Mouse (Mus musculus) bone marrow, adult 2 months (tissue): ENCODE measurements around the gene Tdrd5. TPM values are rescaled to one million over a fixed set of nuclear protein-coding genes. Genes with fewer than 3 reads are reported as not detected.

Experiments
- H3K27ac ChIP-seq: fragments of 200-500 bp; 2 replicates; pipeline ENCODE4 v1.5.1; 2012; ENCODE audit warnings: low read depth, mild to moderate bottlenecking, control low read depth, inconsistent platforms, low read length; ENCODE audit not compliant: control insufficient read depth, poor library complexity, insufficient read depth
- H3K4me1 ChIP-seq: fragments of 200-500 bp; 2 replicates; pipeline ENCODE4 v1.6.1; 2011; ENCODE audit warnings: low read length; ENCODE audit not compliant: control insufficient read depth, insufficient read depth
- H3K4me3 ChIP-seq: fragments of 200-500 bp; replicated peaks from 2 replicates; pipeline ENCODE3; 2011; ENCODE audit warnings: mild to moderate bottlenecking, low read depth, low read length, control low read depth; ENCODE audit not compliant: control insufficient read depth
- CTCF ChIP-seq: fragments of 200-500 bp; IDR thresholded peaks from 2 replicates; pipeline ENCODE4 v1.5.1; 2011; ENCODE audit warnings: low read length, control low read depth; ENCODE audit not compliant: control insufficient read depth, insufficient read depth
- POLR2A ChIP-seq: fragments of 200-500 bp; IDR thresholded peaks from 2 replicates; pipeline ENCODE4 v1.6.1; 2011; ENCODE audit warnings: low read depth, mild to moderate bottlenecking, control low read depth, low read length, borderline replicate concordance; ENCODE audit not compliant: control insufficient read depth
- WGBS: fragments of 180-500 bp; shearing (Covaris S2); methylation state at CpG from one replicate; pipeline ENCODE4 v1.1.7; 2018; 5-methylcytosine and 5-hydroxymethylcytosine counted together
- polyA plus RNA-seq: library from polyadenylated mRNA; stranded (reverse); fragments of >200 nt; gene quantifications from 2 replicates; pipeline ENCODE4 v1.2.4, GENCODE M21; 2011; ENCODE audit warnings: low replicate concordance; ENCODE audit not compliant: missing spikeins, insufficient read depth, insufficient read length

Gene Tdrd5
- not detected in 2 replicates for polyA plus RNA-seq

DNA sequence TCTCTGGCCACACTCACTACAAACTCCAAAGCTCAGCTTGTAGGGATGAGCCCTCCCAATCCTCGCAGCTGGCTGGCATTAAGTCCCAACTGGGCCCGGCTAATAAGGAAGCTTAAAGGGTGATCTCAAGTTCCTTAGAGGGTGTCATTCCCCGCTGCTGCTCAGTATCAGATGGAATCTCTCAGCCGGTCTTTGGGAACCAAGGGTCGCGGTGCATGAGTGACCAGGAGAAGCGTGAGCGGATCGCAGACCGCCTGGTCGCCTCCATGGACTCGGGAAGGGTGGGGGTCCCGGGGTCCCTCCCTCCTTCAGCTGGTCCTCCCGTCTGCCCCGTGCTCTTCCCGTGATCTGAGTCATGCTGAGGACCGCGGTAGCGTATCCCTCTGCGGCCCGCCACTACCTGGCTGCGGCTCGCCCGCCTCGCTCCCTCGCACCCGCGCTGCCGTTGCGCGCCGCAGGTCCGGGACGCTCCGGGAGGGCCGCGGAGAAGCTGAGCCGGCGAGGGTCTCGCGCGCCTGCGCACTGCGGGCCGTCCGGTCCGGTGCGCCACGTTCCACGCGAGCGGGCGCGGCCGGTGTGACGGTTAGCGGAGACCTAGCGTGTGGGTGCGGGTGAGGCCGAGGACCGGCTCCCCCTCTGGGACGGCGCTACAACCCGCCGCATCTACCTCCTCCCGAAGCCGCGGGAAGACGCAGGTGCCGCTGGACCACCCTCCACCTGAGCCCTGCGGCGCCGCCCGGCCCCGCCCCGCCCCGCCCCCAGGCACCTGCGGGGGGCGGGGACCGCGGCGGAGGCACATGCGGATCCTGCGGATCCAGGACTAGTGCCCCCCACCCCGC lies at the start of gene Tdrd5:
Gene Tdrd5, minus strand, starts transcription at position 754 of the 839 bp plus-strand sequence.
- WGBS = 3% methylated on average over 85 of the region's 85 CpGs
- no peak for TF ChIP-seq POLR2A
- no peak for TF ChIP-seq CTCF
- Histone ChIP-seq H3K27ac (no peak within 1 kb of the TSS), H3K4me1 (no peaks in the 10 kb centered on the region), H3K4me3 (peak within 1 kb of the TSS; percentile 14)

DNA sequence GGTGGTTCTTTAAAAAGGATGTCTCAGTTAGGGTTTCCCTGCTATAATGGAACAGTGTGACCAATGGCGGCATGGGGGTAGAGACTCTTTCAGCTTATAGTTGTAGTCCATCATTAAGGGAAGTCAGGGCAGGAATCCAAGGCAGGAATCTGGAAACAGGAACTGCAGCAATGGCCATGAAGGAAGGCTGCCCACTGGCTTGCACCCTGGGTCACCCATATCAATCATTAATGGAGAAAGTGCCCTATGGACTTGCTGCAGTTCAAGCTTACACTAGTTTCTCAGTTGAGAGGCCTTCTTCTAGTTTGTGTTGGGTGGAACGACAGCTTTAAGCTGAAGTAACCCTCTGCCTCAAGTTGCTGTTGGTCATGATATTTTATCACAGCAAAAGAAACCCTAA lies 49.0 kb upstream of the Tdrd5 start:
- no peak for TF ChIP-seq POLR2A
- TF ChIP-seq CTCF = no peak
- 85% methylated on average over 2 of the region's 2 CpGs for WGBS
- H3K4me1 ChIP-seq = no peaks in the 10 kb centered on the region
- H3K27ac ChIP-seq = no peak overlapping the region
- H3K4me3 ChIP-seq = no peak overlapping the region

DNA sequence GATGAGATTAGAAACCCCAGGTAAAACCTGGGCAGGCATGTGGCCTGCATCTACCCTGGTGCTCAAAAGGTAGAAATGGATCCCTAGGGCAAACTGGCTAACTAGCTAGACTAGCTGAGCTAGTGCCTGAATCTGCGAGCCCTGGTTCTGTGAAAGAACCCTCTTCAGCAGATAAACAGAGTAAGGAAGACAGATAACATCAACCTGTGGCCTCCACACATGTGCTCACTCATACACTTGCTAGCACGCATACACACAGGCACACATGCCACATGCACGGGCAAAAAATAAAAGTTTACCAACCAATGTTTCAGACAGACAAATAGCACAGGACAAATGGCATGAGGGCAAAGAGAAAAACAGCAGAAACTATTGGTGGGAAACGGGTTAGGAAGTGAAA lies 47.0 kb upstream of the Tdrd5 start:
- Histone ChIP-seq H3K4me3 (no peak overlapping the region), H3K4me1 (no peaks in the 10 kb centered on the region), H3K27ac (no peak overlapping the region)
- WGBS = 82% methylated on average over 4 of the region's 4 CpGs
- TF ChIP-seq POLR2A (no peak), CTCF (no peak)

DNA sequence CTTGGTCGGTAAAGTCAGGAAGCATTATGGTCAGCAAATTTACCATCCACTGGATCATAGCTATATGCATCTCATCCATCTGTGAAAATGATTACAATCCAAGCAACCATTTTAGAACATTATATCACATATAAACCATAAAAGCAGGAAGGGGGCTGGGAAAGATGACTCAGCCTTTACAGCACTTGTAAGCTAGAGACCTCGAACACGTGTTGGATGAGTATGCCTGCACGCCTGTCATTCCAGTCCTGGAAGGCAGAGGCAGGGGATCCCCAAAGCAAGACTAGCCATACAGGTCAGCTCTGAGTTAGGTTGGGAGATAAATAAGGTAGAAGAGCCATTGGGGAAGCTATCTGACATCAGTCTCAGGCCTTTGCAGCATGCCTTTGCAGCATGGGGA lies 45.6 kb upstream of the Tdrd5 start:
- TF ChIP-seq POLR2A (no peak), CTCF (no peak)
- Histone ChIP-seq H3K27ac (no peak overlapping the region), H3K4me3 (no peak overlapping the region), H3K4me1 (no peaks in the 10 kb centered on the region)
- 53% methylated on average over 4 of the region's 4 CpGs for WGBS

DNA sequence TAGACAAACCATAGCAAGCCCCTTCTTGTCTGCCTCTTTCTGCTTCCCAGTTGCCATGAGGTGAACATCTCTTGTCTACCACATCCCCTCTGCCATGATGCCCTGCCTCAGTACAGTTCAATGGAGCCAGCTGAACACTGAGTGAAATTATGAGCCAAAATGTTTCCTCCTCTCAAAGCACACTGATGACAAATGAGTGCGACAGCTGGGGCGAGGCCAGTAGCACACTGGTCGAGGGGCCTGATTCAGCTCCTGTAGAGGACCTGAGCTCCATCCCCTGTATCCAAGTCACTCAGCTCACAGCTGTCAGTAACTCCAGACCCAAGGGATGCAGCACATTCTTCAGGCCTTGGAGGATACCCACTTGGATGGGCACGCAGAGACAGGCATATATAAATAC lies 42.2 kb upstream of the Tdrd5 start:
- no peak for TF ChIP-seq CTCF
- TF ChIP-seq POLR2A = no peak
- Histone ChIP-seq H3K4me3 (no peak overlapping the region), H3K27ac (no peak overlapping the region), H3K4me1 (no peaks in the 10 kb centered on the region)
- WGBS = 89% methylated on average over 4 of the region's 4 CpGs

DNA sequence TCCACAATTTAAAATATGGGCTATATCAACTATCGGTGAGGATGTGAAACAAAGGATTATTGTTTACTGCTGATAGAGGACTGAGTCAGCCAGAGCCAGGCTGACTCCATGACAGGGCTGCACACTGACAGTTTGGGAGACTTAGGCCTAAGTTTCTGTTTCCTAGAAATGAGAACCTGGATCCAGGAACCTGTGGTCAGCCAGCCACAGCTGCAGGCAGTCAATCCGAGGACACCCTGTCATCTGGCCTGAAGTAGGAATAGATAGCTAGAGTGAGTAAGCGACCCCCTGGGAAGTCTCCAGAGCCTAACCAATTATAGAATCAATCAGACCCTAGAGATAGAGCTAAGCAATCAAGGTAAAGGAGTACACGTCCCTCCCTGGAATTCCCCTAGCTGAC lies 41.0 kb upstream of the Tdrd5 start:
- WGBS = 58% methylated on average over 4 of the region's 4 CpGs
- Histone ChIP-seq H3K4me3 (no peak overlapping the region), H3K27ac (no peak overlapping the region), H3K4me1 (no peaks in the 10 kb centered on the region)
- TF ChIP-seq CTCF (no peak), POLR2A (no peak)

DNA sequence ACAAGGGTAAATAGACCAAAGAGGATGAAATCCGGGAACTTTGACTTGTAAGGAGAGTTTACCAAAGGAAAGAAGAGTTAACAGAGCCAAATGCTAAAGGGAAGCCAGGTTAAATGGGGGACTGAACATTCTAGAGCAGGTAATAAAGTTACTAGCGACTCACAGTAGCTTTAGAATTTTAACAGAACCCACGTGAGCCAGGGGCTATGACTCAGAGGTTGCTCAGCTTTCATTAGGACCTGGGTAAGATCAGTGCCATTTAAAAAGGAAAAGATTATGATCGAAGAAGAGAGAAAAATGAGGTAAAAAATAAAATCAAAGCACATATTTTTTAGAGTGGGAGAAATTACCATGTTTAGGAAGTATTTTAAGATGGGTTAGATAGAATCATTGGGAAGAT lies 37.4 kb upstream of the Tdrd5 start:
- 70% methylated on average over 4 of the region's 4 CpGs for WGBS
- H3K4me3 ChIP-seq = no peak overlapping the region
- no peaks in the 10 kb centered on the region for H3K4me1 ChIP-seq
- H3K27ac ChIP-seq = no peak overlapping the region
- TF ChIP-seq CTCF = no peak
- no peak for TF ChIP-seq POLR2A

DNA sequence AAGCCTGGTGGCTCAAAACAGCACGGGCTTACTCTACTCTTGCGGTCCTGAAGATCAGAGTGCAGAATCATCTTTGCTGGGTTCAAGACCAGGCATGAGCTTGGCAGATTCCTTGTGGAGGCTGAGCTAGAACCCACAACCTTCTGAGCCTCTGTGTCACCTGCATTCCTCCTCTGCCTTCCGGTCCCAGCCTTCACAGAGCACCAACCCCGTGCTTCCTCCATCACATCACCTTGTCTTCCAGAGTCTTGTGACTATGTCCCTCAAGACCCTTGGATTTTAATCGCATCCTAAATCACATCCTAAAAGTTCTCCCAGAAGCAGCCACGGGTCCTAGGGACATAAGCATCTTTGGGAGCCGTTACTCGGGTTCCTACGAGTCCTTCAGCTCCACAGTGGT lies 19.7 kb upstream of the Tdrd5 start:
- no peak overlapping the region for H3K27ac ChIP-seq
- H3K4me3 ChIP-seq = no peak overlapping the region
- no peaks in the 10 kb centered on the region for H3K4me1 ChIP-seq
- 79% methylated on average over 9 of the region's 9 CpGs for WGBS
- no peak for TF ChIP-seq CTCF
- no peak for TF ChIP-seq POLR2A

DNA sequence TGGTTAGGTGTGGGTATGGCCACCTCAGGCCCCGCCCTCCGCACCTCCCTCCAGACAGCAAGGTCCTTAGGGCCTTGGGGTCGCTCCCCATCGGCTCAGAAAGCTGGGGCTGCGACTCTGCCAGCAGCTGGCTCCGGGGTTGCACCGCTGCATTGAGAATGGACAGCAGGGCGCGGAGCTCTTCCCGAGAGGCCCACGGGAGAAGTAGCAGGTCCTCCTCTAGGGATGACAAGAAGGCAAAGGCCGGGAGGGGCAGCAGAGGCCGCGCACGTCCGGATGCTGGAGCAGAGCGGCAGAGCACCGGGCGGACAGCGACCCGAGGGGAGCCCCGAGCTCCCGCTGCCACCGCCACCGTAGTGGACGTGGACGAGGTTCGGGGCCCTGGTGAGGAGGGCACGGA lies 7.2 kb upstream of the Tdrd5 start, which contains the start of gene Nphs2:
Gene Nphs2, plus strand, starts transcription at position 98 of the 400 bp plus-strand sequence.
- H3K4me3 ChIP-seq = no peak within 1 kb of the TSS
- 14% methylated on average over 29 of the region's 29 CpGs for WGBS

DNA sequence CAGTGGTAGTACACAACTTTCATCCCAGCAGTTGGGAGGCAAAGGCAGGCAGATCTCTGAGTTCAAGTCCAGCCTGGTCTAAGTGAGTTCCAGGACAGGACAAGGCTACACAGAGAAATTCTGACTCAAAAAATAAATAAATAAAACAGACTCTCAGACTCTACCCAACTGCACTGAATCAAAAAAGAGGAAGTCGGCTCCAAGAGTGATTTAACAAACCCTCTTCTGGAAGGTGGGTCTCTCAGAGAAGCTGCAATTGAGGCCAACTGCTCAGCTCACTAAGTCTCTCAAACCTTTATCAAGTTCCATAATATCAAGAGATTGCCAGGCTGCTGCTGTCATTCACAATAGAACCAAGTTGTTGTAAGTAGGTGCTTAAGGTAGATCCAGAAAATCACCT lies 5.1 kb upstream of the Tdrd5 start:
- 0% methylated on average over 1 of the region's 1 CpGs for WGBS
- TF ChIP-seq CTCF (no peak), POLR2A (no peak)
- Histone ChIP-seq H3K4me1 (no peaks in the 10 kb centered on the region), H3K27ac (no peak overlapping the region), H3K4me3 (no peak overlapping the region)

More for the DNA sequence above, 7.2 kb upstream of the Tdrd5 start, which contains the start of gene Nphs2:
- H3K4me1 ChIP-seq = no peaks in the 10 kb centered on the region
- TF ChIP-seq CTCF (no peak), POLR2A (no peak)
- H3K27ac ChIP-seq = no peak within 1 kb of the TSS
